Mouse (Mus musculus): ENCODE measurements around the gene Pim1. TPM values are rescaled to one million over a fixed set of nuclear protein-coding genes. Genes with fewer than 3 reads are reported as not detected.

Gene Pim1
- polyA plus RNA-seq, 1 experiment: 112 TPM

- TF ChIP-seq GATA1 (IDR thresholded peaks at IDR 0.05; ENCODE audit: low read length): no peak
Observed at GRCm38 (mm10) chr17:29485336-29486233, 5.0 kb upstream of the Pim1 start.

GRCm38 (mm10) chr17:29488257-29488977 lies 2.1 kb upstream of the Pim1 start:
- TF ChIP-seq GATA1 (IDR thresholded peaks at IDR 0.05; ENCODE audit: low read length): no peak

- TF ChIP-seq GATA1 (IDR thresholded peaks at IDR 0.05; ENCODE audit: low read length): no peak
Observed at GRCm38 (mm10) chr17:29488978-29489970, 1.3 kb upstream of the Pim1 start.

GRCm38 (mm10) chr17:29489971-29490712 lies 411 bp upstream of the Pim1 start:
- TF ChIP-seq GATA1 (IDR thresholded peaks at IDR 0.05; ENCODE audit: low read length): no peak

- TF ChIP-seq GATA1 (IDR thresholded peaks at IDR 0.05; ENCODE audit: low read length): no peak
Observed at GRCm38 (mm10) chr17:29491591-29492268, 1.2 kb downstream of the Pim1 start.

GRCm38 (mm10) chr17:29492269-29493191 lies 2.0 kb downstream of the Pim1 start:
- TF ChIP-seq GATA1 (IDR thresholded peaks at IDR 0.05; ENCODE audit: low read length): no peak

- TF ChIP-seq GATA1 (IDR thresholded peaks at IDR 0.05; ENCODE audit: low read length): no peak
Observed at GRCm38 (mm10) chr17:29493461-29493980, 3.0 kb downstream of the Pim1 start.

GRCm38 (mm10) chr17:29494062-29494731 lies 3.6 kb downstream of the Pim1 start:
- no peak for TF ChIP-seq GATA1 (IDR thresholded peaks at IDR 0.05; ENCODE audit: low read length)

- no peak for TF ChIP-seq GATA1 (IDR thresholded peaks at IDR 0.05; ENCODE audit: low read length)
Observed at GRCm38 (mm10) chr17:29494732-29495076, 4.2 kb downstream of the Pim1 start.

- TF ChIP-seq GATA1 (IDR thresholded peaks at IDR 0.05; ENCODE audit: low read length): no peak
Observed at GRCm38 (mm10) chr17:29496211-29497070, 5.9 kb downstream of the Pim1 start.

- no peak for TF ChIP-seq GATA1 (IDR thresholded peaks at IDR 0.05; ENCODE audit: low read length)
Observed at GRCm38 (mm10) chr17:29497071-29497354, 6.5 kb downstream of the Pim1 start.

GRCm38 (mm10) chr17:29498028-29498427 lies 7.5 kb downstream of the Pim1 start:
- TF ChIP-seq GATA1 (IDR thresholded peaks at IDR 0.05; ENCODE audit: low read length): no peak

Data from G1E-ER4 (cell line).